Mouse (Mus musculus) kidney, adult 9 months (tissue): ENCODE data around the gene Slc5a3.

Experiments
- DNase-seq: peaks from one replicate; pipeline ENCODE4 v3.0.0; 2022

Slc5a3 gene

DNA sequence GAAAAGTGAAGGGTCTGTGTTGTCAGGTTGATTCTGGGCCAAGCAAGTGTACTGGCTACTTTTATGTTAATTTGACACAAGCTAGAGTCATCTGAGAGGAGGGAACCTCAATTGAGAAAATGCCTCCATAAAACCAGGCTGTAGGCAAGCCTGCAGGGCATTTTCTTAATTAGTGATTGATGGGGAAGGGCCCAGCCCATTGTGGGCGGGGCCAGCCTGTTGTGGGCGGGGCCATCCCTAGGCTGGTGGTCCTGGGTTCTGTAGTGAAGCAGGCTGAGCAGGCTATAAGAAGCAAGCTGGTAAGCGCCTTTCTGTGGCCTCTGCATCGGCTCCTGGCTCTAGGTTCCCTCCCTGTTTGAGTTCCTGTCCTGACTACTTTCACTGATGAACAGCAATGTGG lies 69.1 kb downstream of the Slc5a3 start:
- no peak for DNase-seq

DNA sequence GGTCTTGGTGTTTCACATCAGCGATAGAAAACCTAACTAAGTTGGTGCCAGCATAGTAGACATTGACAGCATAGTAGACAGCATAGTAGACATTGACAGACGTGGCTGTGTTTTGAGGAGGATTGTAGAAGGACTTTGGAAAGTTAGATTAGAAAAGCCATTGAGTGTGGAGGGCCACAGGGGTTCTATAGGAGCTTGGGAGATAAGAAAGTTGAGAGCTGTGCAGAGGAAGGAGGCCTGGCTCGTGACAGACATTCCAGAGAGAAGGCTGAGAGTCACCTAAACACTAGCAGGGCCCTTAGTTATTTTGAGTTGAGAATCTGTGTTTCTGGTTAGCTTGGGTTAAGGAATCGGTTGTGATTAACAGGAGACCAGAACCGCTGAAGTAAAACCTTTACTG lies 69.5 kb downstream of the Slc5a3 start:
- no peak for DNase-seq

DNA sequence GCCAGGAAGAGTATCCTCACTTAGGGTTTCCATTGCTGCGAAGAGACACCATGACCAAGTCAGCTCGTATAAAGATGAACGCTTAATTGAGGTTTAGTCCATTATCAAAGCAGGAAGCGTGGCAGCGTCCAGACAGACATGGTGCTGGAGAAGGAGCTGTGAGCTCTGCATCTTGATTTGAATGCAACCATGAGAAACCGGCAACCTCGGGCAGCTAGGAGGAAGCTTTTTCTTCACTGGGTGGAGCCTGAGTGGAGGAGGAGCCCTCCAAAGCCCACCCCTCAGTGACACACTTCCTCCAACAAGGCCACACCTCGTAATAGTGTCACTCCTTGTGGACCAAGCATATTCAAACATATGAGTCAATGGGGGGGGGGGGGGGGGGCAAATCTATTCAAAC lies 71.7 kb downstream of the Slc5a3 start:
- no peak for DNase-seq

DNA sequence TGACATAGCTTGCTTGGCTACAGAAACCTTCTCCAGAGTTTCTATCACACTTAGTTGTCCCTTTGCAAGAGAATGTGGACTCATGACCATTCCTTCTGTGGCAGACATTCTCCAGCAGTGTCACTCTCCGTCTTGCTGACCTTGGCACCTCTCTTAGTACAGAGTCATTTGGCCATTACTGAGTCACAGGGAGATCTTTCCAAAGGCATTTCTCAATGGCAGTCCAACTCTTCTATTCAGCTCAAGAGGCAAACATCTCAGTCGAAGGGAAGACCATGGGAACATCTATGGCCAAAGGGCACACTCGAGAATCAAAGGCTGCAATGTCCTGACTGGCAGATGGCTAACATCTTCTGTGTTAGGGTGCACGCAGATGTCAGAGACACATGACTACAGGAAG lies 74.4 kb downstream of the Slc5a3 start:
- DNase-seq = no peak

DNA sequence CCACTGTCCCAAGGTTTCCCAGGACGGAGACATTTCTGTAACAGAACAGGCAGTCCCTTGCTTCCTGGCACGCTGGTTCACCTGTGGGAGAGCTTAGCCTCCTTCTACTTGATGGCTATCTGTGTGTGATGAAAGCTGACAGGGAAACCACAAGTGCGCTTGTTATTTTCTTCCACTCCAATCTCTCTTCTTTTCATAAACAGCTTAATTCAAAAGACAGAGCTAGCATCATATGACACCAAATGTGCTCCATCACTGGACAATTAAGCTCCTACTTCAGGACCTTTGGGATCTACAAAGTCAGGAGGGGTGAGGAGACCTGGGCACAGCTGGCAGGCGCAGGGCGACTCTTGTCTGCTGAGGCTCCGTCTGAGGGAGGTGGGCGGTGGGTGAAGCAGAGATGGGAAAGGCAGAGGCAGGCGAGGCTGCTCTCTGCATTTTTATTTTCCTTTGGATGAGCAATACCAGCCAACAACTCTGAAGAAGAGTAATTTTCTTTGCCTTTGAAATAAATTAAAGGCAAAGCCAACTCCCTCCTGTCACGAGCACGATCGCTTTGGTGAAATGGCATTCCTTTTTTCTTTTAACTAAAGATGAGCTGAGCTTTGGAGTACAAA lies 76.1 kb downstream of the Slc5a3 start:
- DNase-seq = no peak

DNA sequence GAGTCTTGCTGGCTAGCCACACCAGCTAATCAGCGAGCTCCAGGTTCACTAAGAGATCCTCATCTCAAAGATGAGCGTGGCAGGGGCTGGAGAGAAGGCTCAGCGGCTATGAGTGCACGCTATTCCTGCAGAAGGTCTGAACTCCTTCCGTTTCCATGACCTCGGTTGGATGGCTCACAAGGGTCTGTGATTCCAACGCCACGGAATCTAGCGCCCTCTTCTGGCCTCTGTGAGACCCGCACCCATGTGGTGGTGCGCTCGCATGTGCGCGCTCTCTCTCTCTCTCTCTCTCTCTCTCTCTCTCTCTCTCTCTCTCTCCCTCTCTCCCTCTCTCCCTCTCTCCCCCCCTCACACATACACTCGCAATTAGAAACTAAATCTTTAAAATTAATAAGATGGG lies 78.2 kb downstream of the Slc5a3 start:
- DNase-seq = no peak
